Mouse (Mus musculus) kidney, adult 2 months (tissue): ENCODE results near the gene Lrrc8c. TPM values are rescaled to one million over a fixed set of nuclear protein-coding genes. Genes with fewer than 3 reads are reported as not detected.

Source experiments
- DNase-seq: peaks from one replicate; pipeline ENCODE4 v3.0.0; 2021
- H3K27ac ChIP-seq: fragments of 200-500 bp; 2 replicates; pipeline ENCODE4 v1.5.1; 2012; ENCODE audit warnings: low read depth, low read length, control low read depth, inconsistent platforms; ENCODE audit not compliant: insufficient read depth
- H3K27me3 ChIP-seq: fragments of 200-500 bp; replicated peaks from 2 replicates; pipeline ENCODE4 v1.6.1; 2012; ENCODE audit warnings: mild to moderate bottlenecking, moderate library complexity, low read length, inconsistent platforms; ENCODE audit not compliant: control insufficient read depth, insufficient read depth
- H3K36me3 ChIP-seq: fragments of 200-500 bp; 2 replicates; pipeline ENCODE4 v1.6.1; 2012; ENCODE audit warnings: mild to moderate bottlenecking, moderate library complexity, low read length, inconsistent platforms; ENCODE audit not compliant: control insufficient read depth, insufficient read depth
- H3K4me1 ChIP-seq: fragments of 200-500 bp; 2 replicates; pipeline ENCODE4 v1.6.1; 2011; ENCODE audit warnings: low read length; ENCODE audit not compliant: control insufficient read depth, insufficient read depth
- H3K4me3 ChIP-seq: fragments of 200-500 bp; 2 replicates; pipeline ENCODE4 v1.5.1; 2011; ENCODE audit warnings: mild to moderate bottlenecking, low read depth, low read length, control low read depth; ENCODE audit not compliant: insufficient read depth
- CTCF ChIP-seq: fragments of 200-500 bp; conservative IDR thresholded peaks from 2 replicates; pipeline ENCODE4 v1.5.1; 2011; ENCODE audit warnings: low read depth, mild to moderate bottlenecking, control low read depth, low read length, moderate library complexity, mixed read lengths; ENCODE audit not compliant: insufficient read depth, insufficient read length
- POLR2A ChIP-seq: fragments of 200-500 bp; IDR thresholded peaks from one replicate; pipeline ENCODE4 v1.6.1; 2011; ENCODE audit warnings: low read depth, low read length, control low read depth
- WGBS: fragments of 180-500 bp; shearing (Covaris S2); methylation state at CpG from one replicate; pipeline ENCODE4 v1.1.7; 2018; 5-methylcytosine and 5-hydroxymethylcytosine counted together
- polyA plus RNA-seq: library from polyadenylated mRNA; depleted of rRNA; stranded (reverse); fragments of >200 nt; gene quantifications from 2 replicates; pipeline ENCODE4 v1.2.3, GENCODE M21; 2012

Gene Lrrc8c
- polyA plus RNA-seq, 1 experiment, result 13.6 TPM

DNA sequence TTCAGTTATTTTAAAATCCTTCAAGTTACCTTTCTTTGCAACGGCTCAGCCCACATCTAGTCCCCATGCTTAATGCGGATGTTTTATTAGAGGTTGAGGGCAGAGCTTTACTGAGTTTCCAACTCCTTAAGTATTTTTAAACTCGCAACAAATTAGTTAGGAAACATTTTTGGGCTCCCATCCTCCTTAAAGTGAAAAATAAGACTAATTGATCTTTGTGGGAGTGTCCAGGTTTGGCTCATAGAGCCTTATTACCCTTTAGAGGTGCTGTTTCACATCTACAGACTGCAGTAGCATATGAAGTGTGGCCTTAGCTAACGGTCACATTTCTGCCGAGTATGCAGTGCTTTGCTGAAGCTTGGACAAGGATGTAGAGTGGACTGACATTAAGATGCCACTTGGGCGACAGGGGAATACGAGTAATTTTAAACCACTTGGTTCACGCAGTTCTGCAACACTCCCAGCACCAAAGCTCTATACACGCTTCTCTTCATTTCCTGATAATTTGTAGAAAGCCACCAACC lies 1.3 kb downstream of the Lrrc8c start:
- 57% methylated on average over 9 of the region's 9 CpGs for WGBS
- Histone ChIP-seq H3K27ac (peak overlapping the region; percentile 59; the same call in 1 of the 2 replicates), H3K4me3 (peak overlapping the region; percentile 83)

DNA sequence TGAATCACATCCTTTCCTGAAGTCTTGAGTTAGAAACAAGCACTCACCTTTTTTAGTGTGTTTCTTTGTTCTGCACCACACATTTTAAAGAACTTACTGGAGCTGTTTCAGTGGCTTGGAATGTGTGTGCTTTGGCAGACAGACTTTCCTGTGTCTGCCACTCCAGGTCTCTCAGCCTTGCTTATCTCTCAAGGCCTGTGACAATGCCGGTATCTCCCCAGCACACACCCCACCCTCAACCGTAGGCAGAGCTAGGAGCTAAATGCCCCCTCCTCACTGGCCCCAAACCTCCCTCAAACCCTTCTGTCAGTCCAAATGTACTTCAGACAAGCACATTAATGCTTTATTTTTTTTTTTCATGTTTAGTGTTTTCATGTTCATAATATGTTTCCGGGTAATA lies 4.3 kb downstream of the Lrrc8c start:
- peak; percentile 54 for DNase-seq
- 78% methylated on average over 3 of the region's 3 CpGs for WGBS
- Histone ChIP-seq H3K27me3 (no peaks in the 10 kb centered on the region), H3K4me3 (no peak overlapping the region), H3K27ac (no peak overlapping the region), H3K36me3 (no peaks in the 10 kb centered on the region), H3K4me1 (0 out of 2 replicates have a peak, but pooled peaks cover 3% of the 10 kb centered on the region)
- no peak for TF ChIP-seq POLR2A
- TF ChIP-seq CTCF, result no peak

More for the DNA sequence above, 1.3 kb downstream of the Lrrc8c start:
- DNase-seq, result no peak
- Histone ChIP-seq H3K36me3 (no peaks in the 10 kb centered on the region), H3K27me3 (no peaks in the 10 kb centered on the region), H3K4me1 (0 out of 2 replicates have a peak, but pooled peaks cover 3% of the 10 kb centered on the region)
- TF ChIP-seq POLR2A, result no peak
- TF ChIP-seq CTCF, result no peak

DNA sequence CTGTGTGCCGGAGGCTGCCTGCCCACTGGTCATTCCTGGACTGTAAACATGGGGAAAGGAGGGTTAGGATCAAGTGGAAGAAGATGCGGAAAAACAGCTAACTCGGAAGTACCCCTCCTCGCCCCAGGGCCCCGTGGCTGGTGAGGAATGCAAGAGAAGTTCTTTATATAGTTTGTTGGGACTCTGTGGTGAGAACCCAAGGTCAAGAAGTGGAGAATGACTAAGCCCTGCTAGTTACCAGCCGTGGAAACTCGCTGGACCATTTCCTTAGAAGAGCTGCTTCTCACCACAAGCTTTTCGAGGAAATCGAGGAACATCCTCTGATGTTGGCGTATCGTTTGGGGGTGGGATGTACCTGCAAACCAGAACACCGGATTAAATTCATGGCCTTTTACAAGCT lies 5.8 kb downstream of the Lrrc8c start:
- Histone ChIP-seq H3K4me3 (no peak overlapping the region), H3K27ac (no peak overlapping the region), H3K27me3 (no peaks in the 10 kb centered on the region), H3K36me3 (no peaks in the 10 kb centered on the region), H3K4me1 (no peaks in the 10 kb centered on the region)
- no peak for TF ChIP-seq POLR2A
- TF ChIP-seq CTCF, result no peak
- 81% methylated on average over 12 of the region's 12 CpGs for whole genome bisulfite sequencing
- no peak for DNase-seq

DNA sequence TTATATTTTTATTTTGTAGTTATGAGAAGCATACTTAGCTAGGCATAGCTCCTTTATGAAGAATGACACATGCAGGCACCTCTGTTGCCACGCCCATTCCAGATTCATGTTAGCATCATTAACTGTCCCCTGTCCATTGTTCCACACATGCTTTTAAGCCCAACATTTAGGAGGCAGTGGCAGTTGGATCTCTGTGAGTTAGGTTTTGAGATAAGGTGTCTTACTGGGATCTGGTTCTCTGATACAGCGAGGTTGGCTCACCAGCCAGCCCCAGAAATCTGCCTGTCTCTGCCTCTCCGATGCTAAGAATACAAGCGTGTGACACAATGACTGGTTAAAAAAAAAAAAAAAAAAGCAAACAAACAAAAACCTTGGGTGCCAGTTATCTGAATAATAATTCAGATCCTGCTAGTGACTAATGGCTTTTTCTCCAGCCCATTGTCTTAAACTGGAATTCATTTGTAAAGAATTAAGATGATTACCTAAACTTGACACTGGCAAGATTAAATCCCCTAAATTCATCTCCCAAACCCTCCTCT lies 7.0 kb downstream of the Lrrc8c start:
- no peaks in the 10 kb centered on the region for H3K27me3 ChIP-seq
- no peaks in the 10 kb centered on the region for H3K36me3 ChIP-seq
- no peak overlapping the region for H3K4me3 ChIP-seq
- DNase-seq, result no peak
- H3K27ac ChIP-seq, result no peak overlapping the region; the same call in 1 of the 2 replicates
- H3K4me1 ChIP-seq, result no peaks in the 10 kb centered on the region
- 85% methylated on average over 4 of the region's 4 CpGs for WGBS
- TF ChIP-seq CTCF, result no peak
- no peak for TF ChIP-seq POLR2A

DNA sequence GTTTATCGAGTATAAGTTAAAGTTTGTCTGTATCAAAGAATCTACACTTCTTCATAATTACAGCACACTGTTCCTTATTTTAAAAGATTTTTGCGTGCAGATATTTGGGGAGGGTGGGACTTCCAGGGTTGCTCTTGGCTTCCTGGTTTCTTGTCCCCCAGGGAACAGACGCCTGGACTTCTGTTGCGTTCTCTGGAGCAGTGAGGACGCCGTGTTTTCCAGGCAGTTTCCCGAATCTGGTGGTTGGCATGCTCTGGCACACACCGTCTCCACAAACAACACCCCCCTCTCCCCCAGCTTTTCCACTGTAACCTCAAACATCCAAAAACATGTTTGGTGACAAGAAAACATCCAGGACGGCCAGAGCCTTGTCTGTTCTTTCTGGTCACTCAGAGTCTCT lies 7.6 kb downstream of the Lrrc8c start:
- Histone ChIP-seq H3K4me3 (no peak overlapping the region), H3K27ac (no peak overlapping the region; the same call in 1 of the 2 replicates), H3K27me3 (no peaks in the 10 kb centered on the region), H3K36me3 (no peaks in the 10 kb centered on the region), H3K4me1 (no peaks in the 10 kb centered on the region)
- WGBS, result 71% methylated on average over 9 of the region's 9 CpGs
- TF ChIP-seq CTCF (no peak), POLR2A (no peak)
- peak; percentile 20 for DNase-seq

GRCm38 (mm10) chr5:105527477-105528331 lies 8.5 kb downstream of the Lrrc8c start:
- no peaks in the 10 kb centered on the region for H3K36me3 ChIP-seq
- no peak overlapping the region for H3K27ac ChIP-seq
- H3K4me3 ChIP-seq, result no peak overlapping the region
- H3K27me3 ChIP-seq, result no peaks in the 10 kb centered on the region
- DNase-seq, result peak; percentile 11
- 62% methylated on average over 23 of the region's 23 CpGs for WGBS
- TF ChIP-seq POLR2A (no peak), CTCF (no peak)
- no peaks in the 10 kb centered on the region for H3K4me1 ChIP-seq

DNA sequence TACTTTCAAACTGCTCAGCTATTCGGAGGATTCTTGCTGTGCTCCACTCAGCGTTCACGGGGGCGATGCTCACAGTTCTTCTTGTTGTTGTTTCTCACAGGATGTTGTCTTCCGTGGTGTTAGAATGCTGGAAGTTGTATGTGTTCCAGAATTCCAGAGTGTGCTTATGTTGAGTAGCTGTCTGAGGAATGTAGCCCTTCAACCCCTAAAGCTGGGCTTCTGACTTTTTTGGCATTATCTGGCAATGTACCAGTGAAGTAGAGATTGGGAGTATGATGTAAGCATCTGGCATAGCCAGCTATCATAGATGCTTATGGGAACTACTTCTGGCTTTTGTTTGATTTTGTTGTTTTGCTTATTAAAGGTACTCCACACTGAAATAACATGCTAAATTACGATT lies 11.4 kb downstream of the Lrrc8c start:
- 53% methylated on average over 6 of the region's 6 CpGs for WGBS
- no peak overlapping the region for H3K4me3 ChIP-seq
- no peaks in the 10 kb centered on the region for H3K36me3 ChIP-seq
- H3K27me3 ChIP-seq, result no peaks in the 10 kb centered on the region
- H3K27ac ChIP-seq, result no peak overlapping the region
- no peak for TF ChIP-seq POLR2A
- no peak for TF ChIP-seq CTCF
- H3K4me1 ChIP-seq, result no peaks in the 10 kb centered on the region
- DNase-seq, result no peak
